Mouse (Mus musculus) hindbrain, embryonic 10.5 days (tissue): ENCODE data around the gene Col6a1. TPM values are rescaled to one million over a fixed set of nuclear protein-coding genes. Genes with fewer than 3 reads are reported as not detected.

ENCODE experiments used
- DNase-seq: peaks from one replicate; pipeline ENCODE4 v3.0.0-alpha.2; 2017; ENCODE audit warnings: low spot score
- H3K27ac ChIP-seq: fragments of 300-500 bp; sonication (generic); 2 replicates; pipeline ENCODE4 v1.5.1; 2016; ENCODE audit warnings: mild to moderate bottlenecking, moderate library complexity
- H3K27me3 ChIP-seq: fragments of 300-500 bp; sonication (generic); 2 replicates; pipeline ENCODE4 v1.6.1; 2016; ENCODE audit warnings: mild to moderate bottlenecking; ENCODE audit not compliant: poor library complexity, insufficient read depth, severe bottlenecking
- H3K36me3 ChIP-seq: fragments of 300-500 bp; sonication (generic); 2 replicates; pipeline ENCODE4 v1.6.1; 2016; ENCODE audit warnings: mild to moderate bottlenecking, moderate library complexity
- H3K4me1 ChIP-seq: fragments of 300-500 bp; sonication (generic); replicated peaks from 2 replicates; pipeline ENCODE4 v1.6.1; 2016; ENCODE audit warnings: mild to moderate bottlenecking
- H3K4me3 ChIP-seq: fragments of 300-500 bp; sonication (generic); 2 replicates; pipeline ENCODE4 v1.5.1; 2016; ENCODE audit warnings: mild to moderate bottlenecking, moderate library complexity
- H3K9me3 ChIP-seq: fragments of 300-500 bp; sonication (generic); 2 replicates; pipeline ENCODE4 v1.6.1; 2016; ENCODE audit warnings: mild to moderate bottlenecking, moderate library complexity
- WGBS: fragments of 180-500 bp; shearing (Covaris S2); methylation state at CpG from one replicate; pipeline ENCODE4 v1.1.7; 2016; 5-methylcytosine and 5-hydroxymethylcytosine counted together
- polyA plus RNA-seq: library from polyadenylated mRNA; unstranded; fragments of >200 nt; fragmentation: Nextera tagmentation; extraction: Ambion mirVana; gene quantifications from 2 replicates; pipeline ENCODE4 v1.2.1, GENCODE M21; 2016

Gene Col6a1
- polyA plus RNA-seq, 1 experiment from 2014 or later: 12.6 TPM

GRCm38 (mm10) chr10:76668261-76668946 lies 57.6 kb downstream of the Col6a1 start:
- Histone ChIP-seq H3K27ac (no peak overlapping the region), H3K36me3 (no peaks in the 10 kb centered on the region), H3K4me1 (0 out of 2 replicates have a peak, but pooled peaks cover 2% of the 10 kb centered on the region), H3K27me3 (no peaks in the 10 kb centered on the region), H3K4me3 (no peak overlapping the region), H3K9me3 (peaks cover 10% of the 10 kb centered on the region; the same call in 1 of the 2 replicates)
- no peak for DNase-seq
- 94% methylated on average over 4 of the region's 4 CpGs for WGBS

GRCm38 (mm10) chr10:76667197-76667805 lies 58.7 kb downstream of the Col6a1 start:
- Histone ChIP-seq H3K27me3 (no peaks in the 10 kb centered on the region), H3K4me1 (0 out of 2 replicates have a peak, but pooled peaks cover 2% of the 10 kb centered on the region), H3K27ac (no peak overlapping the region), H3K4me3 (no peak overlapping the region), H3K9me3 (peaks cover 10% of the 10 kb centered on the region; the same call in 1 of the 2 replicates), H3K36me3 (no peaks in the 10 kb centered on the region)
- 88% methylated on average over 1 of the region's 1 CpGs for WGBS
- DNase-seq: no peak

DNA sequence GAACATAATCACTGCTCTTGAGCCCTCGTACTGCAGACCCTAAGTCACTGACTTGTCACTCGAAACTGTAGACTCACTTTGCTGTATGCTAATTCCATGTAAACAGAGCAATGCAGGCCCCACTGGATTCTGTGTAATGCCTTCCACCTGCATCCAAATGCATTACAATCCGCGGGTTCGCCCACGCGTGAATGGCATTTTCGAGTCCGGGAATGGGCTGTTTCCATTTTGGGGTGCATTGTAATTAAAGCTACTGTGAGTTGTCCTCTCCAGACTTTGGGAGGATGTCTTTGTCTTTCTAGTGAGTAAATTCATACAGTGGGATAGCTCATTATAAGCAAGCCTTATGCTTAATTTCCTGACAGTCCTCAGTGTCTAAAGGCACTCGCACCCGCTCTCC lies 60.4 kb downstream of the Col6a1 start:
- Histone ChIP-seq H3K27me3 (no peaks in the 10 kb centered on the region), H3K9me3 (peaks cover 10% of the 10 kb centered on the region; the same call in 1 of the 2 replicates), H3K27ac (no peak overlapping the region), H3K4me1 (0 out of 2 replicates have a peak, but pooled peaks cover 2% of the 10 kb centered on the region), H3K36me3 (no peaks in the 10 kb centered on the region), H3K4me3 (no peak overlapping the region)
- 93% methylated on average over 11 of the region's 11 CpGs for WGBS
- no peak for DNase-seq

- Histone ChIP-seq H3K4me1 (0 out of 2 replicates have a peak, but pooled peaks cover 2% of the 10 kb centered on the region), H3K27ac (no peak overlapping the region), H3K9me3 (peaks cover 10% of the 10 kb centered on the region; the same call in 1 of the 2 replicates), H3K27me3 (no peaks in the 10 kb centered on the region), H3K36me3 (no peaks in the 10 kb centered on the region), H3K4me3 (no peak overlapping the region)
- WGBS: 83% methylated on average over 20 of the region's 20 CpGs
- no peak for DNase-seq
Measured at GRCm38 (mm10) chr10:76664156-76665115, 61.5 kb downstream of the Col6a1 start.

Other genes with a start within 250 kb of the Col6a1 start
- 56.1 and 60.3 TPM in 2 replicates for gene Lss, start 194.6 kb downstream of the Col6a1 start, polyA plus RNA-seq
- gene Spatc1l, start 163.9 kb downstream of the Col6a1 start, polyA plus RNA-seq: 0.16 TPM in 1 of 2 replicates, not detected in the other
- gene Ftcd, start 150.5 kb downstream of the Col6a1 start, polyA plus RNA-seq: not detected in 2 replicates
- 10.9 and 16.5 TPM in 2 replicates for gene Col6a2, start 102.5 kb downstream of the Col6a1 start, polyA plus RNA-seq
- gene Pcbp3, start 235.7 kb upstream of the Col6a1 start, polyA plus RNA-seq: 89.5 and 94.7 TPM in 2 replicates